Comparison of ENCODE assay signal across 15 mouse cellular contexts in the genomic region with DNA sequence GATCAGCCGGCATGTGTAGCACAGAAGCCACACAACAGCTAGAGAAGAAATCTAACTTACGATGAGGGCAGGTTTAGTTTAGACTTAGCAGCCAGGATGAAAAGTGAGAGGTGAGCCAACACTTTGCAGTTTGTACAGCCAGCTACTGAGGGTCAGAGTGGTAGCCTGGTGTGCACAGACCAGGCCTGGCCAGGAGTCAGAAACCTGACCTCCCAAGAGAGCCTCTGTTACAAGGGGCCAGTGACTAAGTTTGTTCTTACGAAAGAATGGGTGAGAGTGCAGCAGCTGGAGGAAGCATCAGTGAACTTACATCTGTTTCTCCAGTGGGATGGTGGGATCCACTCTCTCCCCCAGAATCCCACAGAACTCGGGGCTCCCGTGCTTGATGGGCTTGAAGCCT. TPM values are rescaled to one million over a fixed set of nuclear protein-coding genes. Genes with fewer than 3 reads are reported as not detected.
DNase-seq lines count a peak whose midpoint lies in the region; ATAC-seq and TF ChIP-seq lines count a peak whose summit lies in the region.
"Had no signal": no experiment of that assay in that cellular context is flagged by ENCODE, and none has a peak within 500 bp of the region (broad histone marks: within the 10 kb centered on the region; RNA-seq: fewer than 3 reads in every experiment).

No protein-coding gene starts in this region.

- peaks cover 33% of the 10 kb centered on the region for H3K36me3 ChIP-seq in heart, embryonic 13.5 days
- H3K36me3 ChIP-seq in lung, postnatal 0 days (ENCODE audit: insufficient read depth, low read length) = 0 out of 2 replicates have a peak, but pooled peaks cover 7% of the 10 kb centered on the region
- H3K36me3 ChIP-seq: midbrain, embryonic 12.5 days had no signal

- DNase-seq in heart, adult 9 months (ENCODE audit: low spot score in 2 of 2) = no peak
- DNase-seq in lung, postnatal 0 days (ENCODE audit: low spot score) = peak; percentile 43
- DNase-seq in lung, adult 2 months = no peak
- peak; percentile 46 for DNase-seq in adrenal gland, postnatal 25 days
- no peak for DNase-seq in left cerebral cortex, postnatal 10 days (ENCODE audit: extremely low spot score in 1 of 2, low spot score in 2 of 2)
- no peak for DNase-seq in cerebellum, adult 8-10 months
- DNase-seq: cerebellum, postnatal 25 days; retina, postnatal 1 day; thymus, adult 2 months had no signal

- peak overlapping the region; percentile 6; the same call in 1 of the 2 replicates for H3K27ac ChIP-seq in heart, embryonic 13.5 days (replicated peaks)
- H3K27ac ChIP-seq in lung, postnatal 0 days (ENCODE audit: low read length) = no peak overlapping the region
- H3K27ac ChIP-seq: kidney, embryonic 15.5 days; midbrain, embryonic 12.5 days had no signal

- H3K27me3 ChIP-seq in heart, embryonic 13.5 days (replicated peaks) = peaks cover 4% of the 10 kb centered on the region; the same call in 1 of the 2 replicates
- no peaks in the 10 kb centered on the region for H3K27me3 ChIP-seq in lung, postnatal 0 days (replicated peaks; ENCODE audit: insufficient read depth, low read length)
- H3K27me3 ChIP-seq: kidney, embryonic 15.5 days; midbrain, embryonic 12.5 days had no signal

- H3K9ac ChIP-seq in heart, embryonic 13.5 days = peak overlapping the region; percentile 72; the same call in 1 of the 2 replicates
- H3K9ac ChIP-seq in lung, postnatal 0 days (replicated peaks; ENCODE audit: low read depth) = no peak overlapping the region
- H3K9ac ChIP-seq: kidney, embryonic 15.5 days; midbrain, embryonic 12.5 days had no signal

- H3K9me3 ChIP-seq in heart, embryonic 13.5 days = no peaks in the 10 kb centered on the region
- no peaks in the 10 kb centered on the region for H3K9me3 ChIP-seq in lung, postnatal 0 days (ENCODE audit: low read length)
- H3K9me3 ChIP-seq: kidney, embryonic 15.5 days; midbrain, embryonic 12.5 days had no signal

- no peak for TF ChIP-seq EP300 in lung, postnatal 0 days (IDR thresholded peaks at IDR 0.05)

- no peak for TF ChIP-seq POLR2A in lung, adult 2 months (IDR thresholded peaks at IDR 0.05; ENCODE audit: borderline replicate concordance, extremely low read depth, low read depth, low read length)

- intact Hi-C loops in left cerebral cortex, postnatal 10 days (cut with DNase I) = no loop called here

- WGBS in heart, embryonic 13.5 days = 88% methylated on average over 5 of the region's 5 CpGs
- WGBS in lung, postnatal 0 days = 83% methylated on average over 5 of the region's 5 CpGs
- WGBS in lung, adult 2 months = 75% methylated on average over 5 of the region's 5 CpGs

- no peak overlapping the region for H3K4me2 ChIP-seq in heart, embryonic 13.5 days
- no peak overlapping the region for H3K4me2 ChIP-seq in lung, postnatal 0 days (replicated peaks; ENCODE audit: low read depth, low read length)
- H3K4me2 ChIP-seq: kidney, embryonic 15.5 days; midbrain, embryonic 12.5 days had no signal

- H3K4me1 ChIP-seq in heart, embryonic 13.5 days = peaks cover 82% of the 10 kb centered on the region
- peaks cover 8% of the 10 kb centered on the region for H3K4me1 ChIP-seq in lung, postnatal 0 days (ENCODE audit: insufficient read depth, low read depth, low read length)
- H3K4me1 ChIP-seq in lung, adult 2 months (ENCODE audit: control insufficient read depth, insufficient read depth, low read length) = peaks cover 8% of the 10 kb centered on the region

- no peak overlapping the region for H3K4me3 ChIP-seq in heart, embryonic 13.5 days
- no peak overlapping the region for H3K4me3 ChIP-seq in lung, postnatal 0 days (ENCODE audit: low read depth, low read length)
- no peak overlapping the region for H3K4me3 ChIP-seq in lung, adult 2 months (replicated peaks; ENCODE audit: extremely low read depth, low read depth, low read length)
- H3K4me3 ChIP-seq: kidney, embryonic 15.5 days; midbrain, embryonic 12.5 days; myocyte had no signal

- TF ChIP-seq CTCF in lung, postnatal 0 days (IDR thresholded peaks at IDR 0.05) = no peak
- TF ChIP-seq CTCF in lung, adult 2 months (IDR thresholded peaks at IDR 0.05; ENCODE audit: insufficient read depth, low read length) = no peak

- ATAC-seq in heart, embryonic 13.5 days (ENCODE audit: extremely low read depth, insufficient number of reproducible peaks, low FRiP score, low TSS enrichment) = no peak
- ATAC-seq in lung, postnatal 0 days = peak; percentile 62
- ATAC-seq: activated CD4-positive, CD25-positive, alpha-beta regulatory T cell, adult 4 months; forebrain, embryonic 16.5 days had no signal

RNA-seq across cellular contexts. Expression of a gene that starts 38.6 kb away (rescaled TPM):
- polyA plus RNA-seq in heart, embryonic 13.5 days (2015; fragmentation: Nextera tagmentation; extraction: Ambion mirVana) = 59.0 and 64.6 TPM in 2 replicates
- polyA plus RNA-seq in lung, postnatal 0 days (2015; fragmentation: Nextera tagmentation; extraction: Ambion mirVana) = 59.4 and 69.4 TPM in 2 replicates
- 86.4 and 109 TPM in 2 replicates for polyA plus RNA-seq in lung, adult 2 months (2012; rRNA removed)
- 376 and 405 TPM in 2 replicates for total RNA-seq in adrenal gland, postnatal 25 days (2021)
- total RNA-seq in left cerebral cortex, postnatal 10 days (2021) = 100 to 1,000 TPM; 100 to 105 TPM

Comparison
In these comparisons a context has a peak if more than half of its experiments do, and no peak if none do; other contexts are left out.
1. DNase-seq: peak in lung, postnatal 0 days (single experiment) and adrenal gland, postnatal 25 days (single experiment); none in heart, adult 9 months (0 of 2), lung, adult 2 months (single experiment), left cerebral cortex, postnatal 10 days (0 of 2) and cerebellum, adult 8-10 months (single experiment).